Mouse (Mus musculus) frontal cortex, adult (tissue): Measurements from ENCODE around the gene Cdc25a.

Experiments
- ATAC-seq: cut with Nextera tagmentation; 2 replicates; pipeline ENCODE4 v1.9.2; 2017; ENCODE audit warnings: mild to moderate bottlenecking, moderate library complexity, mixed read lengths; ENCODE audit not compliant: low TSS enrichment

The Cdc25a gene

DNA sequence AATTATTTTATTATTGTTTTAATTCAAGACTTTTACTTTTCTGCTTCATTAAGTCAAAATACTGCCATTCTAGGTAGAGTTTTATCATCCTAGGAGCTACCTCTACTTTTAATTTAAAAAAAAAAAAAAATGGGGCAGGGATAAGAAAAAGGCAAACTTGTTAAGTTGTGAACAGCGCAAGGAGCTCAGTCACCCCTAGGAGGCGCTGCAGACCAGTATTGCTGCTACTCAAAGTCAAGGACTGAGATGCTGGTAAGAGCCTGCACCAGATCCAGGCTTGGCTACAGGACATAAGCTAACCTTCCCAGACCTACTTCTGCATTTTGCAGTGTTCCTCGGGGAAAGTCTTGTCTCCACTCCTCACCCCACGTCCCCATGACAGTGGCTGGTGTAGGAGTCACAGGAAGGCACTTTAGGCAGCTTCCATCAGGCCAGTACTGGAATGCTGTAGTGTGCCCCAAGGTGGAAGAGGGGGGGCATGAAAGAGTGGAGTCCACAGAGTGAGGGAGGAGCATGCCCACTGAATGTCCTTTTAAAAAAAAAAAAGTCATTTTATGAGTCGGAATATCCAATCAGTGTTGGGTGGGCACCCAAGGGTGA, 17.4 kb downstream of the Cdc25a start:
- peak; percentile 71 for ATAC-seq

DNA sequence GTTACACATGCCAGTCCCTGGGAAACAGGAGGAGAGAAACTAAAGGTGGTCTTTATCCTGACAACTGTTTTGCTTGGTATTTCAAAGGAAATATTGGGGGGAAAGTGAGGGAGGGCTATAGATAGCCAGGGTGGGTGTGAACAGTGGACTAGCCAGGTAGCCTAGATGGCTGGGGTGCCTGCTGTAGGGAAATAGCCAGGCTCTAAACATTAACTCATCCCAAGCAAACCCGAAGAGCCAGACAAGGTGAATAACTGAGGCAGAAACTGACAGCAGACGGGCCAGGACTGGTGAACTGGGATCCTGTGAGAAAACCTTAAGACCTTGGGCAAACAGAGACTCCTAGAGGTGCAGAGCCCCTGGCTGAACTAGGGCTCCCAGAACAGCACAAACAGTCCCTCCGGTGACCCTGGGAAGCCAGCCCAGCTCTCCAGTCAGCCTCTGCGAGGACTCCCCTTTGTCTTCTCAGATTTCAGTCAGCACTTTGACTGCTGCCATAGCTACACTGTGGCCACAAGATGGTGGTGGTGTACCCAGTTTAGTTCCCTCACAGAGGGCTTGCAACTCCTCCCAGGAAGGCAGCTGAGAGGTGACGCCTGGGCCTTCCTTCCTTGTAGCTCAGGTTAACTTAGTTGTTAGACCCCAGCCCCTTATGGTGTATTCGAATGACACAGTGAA, 19.2 kb downstream of the Cdc25a start:
- ATAC-seq: peak; percentile 98

DNA sequence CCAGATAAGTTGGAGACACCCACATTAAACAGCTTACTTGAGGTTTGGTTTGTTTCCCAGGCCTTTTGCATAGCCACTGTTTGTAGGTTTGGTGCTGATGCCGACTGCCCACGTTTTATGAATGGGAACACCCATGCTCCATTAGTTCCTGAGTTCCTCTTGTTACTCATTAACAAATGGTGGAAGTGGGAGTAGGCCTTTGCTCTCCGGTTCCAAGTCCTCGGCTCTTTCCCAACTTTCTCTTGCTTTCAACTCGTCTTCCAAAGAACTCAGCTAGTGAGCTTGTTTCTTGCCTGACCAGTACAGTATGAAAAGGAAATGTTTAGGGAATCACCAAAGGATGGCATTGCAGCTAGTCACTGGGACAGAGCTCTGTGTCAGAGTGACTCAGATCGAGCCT, 20.2 kb downstream of the Cdc25a start:
- no peak for ATAC-seq

DNA sequence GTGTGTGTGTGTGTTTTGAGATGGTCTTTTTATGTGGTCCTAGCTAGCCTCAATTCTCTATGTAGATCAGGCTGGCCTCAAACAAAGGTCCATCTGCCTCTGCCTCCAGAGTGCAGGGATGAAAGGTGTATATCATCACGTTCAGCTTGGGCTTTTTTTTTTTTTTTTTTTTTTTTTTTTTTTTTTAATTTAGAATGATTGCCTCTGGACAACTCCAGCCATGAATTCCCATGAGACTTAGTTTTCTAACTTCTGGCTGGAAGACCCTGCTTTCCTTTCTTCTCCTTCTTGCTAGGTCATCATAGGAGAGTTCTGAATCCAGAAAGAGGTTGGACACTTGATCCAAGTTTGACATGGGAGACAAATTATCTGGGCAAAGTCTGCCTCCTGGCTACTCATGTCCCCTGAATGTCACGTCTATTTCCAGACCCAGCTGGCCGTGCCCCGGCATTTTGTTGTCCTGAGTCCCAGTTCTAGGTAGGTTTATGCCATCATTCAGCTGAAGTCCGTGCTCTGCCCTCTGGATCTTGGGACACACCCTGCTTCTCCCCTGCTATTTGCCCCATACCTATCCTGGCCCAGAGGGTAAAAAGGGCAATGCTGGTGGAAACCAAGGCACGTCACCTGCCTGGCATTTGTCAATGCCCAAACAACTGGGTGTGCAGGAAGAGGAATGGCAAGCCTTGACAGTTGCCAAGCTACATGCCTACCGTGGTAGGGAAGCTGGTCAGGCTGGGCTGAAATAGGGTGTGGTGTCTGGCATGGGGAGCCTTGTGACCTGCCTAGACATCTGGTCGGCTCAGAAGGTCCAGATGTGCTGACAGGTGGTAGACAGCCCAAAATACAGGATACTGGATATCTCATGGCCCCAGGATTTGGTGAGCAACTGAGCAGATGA, 21.1 kb downstream of the Cdc25a start:
- ATAC-seq: no peak

DNA sequence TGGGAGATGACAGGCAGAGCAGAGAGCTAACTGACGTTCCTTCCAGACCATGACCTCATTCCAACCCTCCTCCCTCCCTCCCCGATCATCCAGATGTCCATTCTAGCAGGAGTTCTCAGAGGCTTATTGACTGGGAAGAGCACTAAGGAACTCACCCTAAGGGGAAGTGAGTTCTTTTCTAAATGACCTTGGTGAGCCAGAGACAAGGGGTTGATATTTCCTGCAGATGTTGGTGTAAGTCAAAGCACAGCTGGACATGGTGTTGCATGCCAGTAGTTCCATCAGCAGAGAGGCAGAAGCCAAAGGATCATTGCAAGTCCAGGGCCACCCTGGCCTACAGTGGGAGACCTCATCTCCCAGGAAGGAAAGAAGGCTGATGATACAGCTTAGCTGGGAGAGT, 22.6 kb downstream of the Cdc25a start:
- ATAC-seq: no peak

DNA sequence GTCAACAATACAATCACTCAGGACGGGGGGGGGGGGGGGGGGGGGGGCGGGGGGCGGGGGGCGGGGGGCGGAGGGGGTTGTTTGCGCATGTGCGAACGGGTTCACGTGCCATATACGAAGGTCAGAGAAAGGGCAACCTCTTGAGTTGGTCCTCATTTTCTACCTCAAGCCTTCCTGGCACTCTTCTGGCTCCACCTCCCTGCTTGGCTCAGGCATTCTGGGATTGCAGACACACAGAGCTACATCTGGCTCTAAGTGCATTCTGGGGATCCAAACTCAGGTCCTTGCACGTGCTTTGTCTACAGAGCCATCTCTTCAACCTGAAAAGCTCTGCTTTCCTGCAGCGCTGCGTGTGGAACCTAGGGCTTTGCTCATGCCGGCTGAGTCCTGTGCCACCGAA, 24.0 kb downstream of the Cdc25a start:
- ATAC-seq: no peak

DNA sequence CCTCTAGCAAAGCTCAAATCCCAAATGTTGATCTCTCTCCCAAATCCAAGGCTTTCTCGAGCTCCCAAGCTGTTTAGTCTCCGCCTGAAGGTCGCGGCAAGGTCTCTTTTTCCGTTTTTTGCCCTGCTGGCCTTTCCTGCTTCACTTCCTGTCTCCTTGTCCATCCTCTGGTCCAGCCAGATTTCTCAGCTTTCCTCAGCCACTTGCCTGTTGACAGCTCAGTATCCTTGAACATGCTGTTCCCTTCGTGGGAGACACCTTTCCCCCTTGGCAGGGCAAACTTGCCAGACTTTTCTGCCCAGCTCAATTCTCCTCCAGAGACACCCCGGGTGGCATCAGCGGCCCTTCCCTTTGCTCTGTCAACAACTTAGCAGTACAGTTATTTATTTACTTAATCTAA, 24.4 kb downstream of the Cdc25a start:
- ATAC-seq: no peak

DNA sequence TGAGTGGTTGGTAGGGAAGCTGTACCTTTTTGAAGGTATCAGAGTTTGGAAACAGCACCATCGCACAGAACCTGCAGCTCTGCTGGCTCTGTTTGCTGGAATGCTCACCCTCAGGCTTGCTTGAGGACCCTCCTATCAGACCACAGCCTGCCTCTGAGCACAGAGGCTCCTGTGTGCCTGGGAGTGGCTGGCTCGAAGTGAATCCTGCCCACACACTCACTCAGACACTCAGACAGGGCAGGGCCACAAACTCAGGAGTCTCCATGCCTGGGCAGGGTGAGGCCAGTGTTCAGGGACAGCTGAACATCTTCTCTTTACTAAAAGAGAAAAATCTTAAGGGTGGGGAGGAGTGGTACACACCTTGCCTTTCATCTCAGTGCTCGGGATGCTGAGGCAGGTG, 25.2 kb downstream of the Cdc25a start:
- ATAC-seq: no peak

DNA sequence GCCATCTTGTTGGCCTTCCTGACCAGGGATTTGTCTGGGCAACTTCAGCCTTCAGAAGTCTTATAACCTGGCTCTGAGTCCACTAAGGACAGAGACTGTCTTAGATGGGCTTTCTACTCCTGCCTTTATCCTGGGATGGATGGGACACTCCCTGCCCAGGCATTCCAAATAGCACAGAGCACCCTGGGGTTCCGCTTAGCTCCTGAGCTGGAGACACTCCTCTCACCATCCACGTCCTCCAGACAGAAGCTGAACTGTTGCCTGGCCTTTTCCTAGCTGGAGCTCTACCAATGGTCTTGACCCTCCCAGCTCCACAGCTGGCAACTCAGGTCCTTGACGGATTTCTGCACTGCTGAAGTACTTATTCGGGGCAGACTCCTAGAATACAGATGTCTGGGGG, 26.9 kb downstream of the Cdc25a start:
- no peak for ATAC-seq

DNA sequence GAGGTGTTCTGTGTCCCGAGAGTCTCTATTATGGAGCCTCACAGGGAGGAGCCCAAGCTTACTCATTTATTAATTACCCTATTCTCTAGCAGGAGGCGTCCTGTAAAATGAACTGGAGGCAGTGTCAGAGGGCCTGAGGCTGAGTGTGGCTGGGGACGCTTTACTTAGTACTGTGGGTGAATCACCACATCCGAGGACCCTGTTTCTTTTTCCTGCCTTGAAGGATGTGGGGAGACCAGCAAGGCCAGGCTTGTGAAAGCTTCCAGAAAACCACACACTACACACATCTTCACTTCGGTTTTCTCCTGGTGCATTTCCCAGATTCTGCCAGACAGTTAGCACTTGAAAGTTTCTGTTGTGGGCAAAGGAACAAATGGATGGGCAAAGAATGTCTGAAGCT, 27.4 kb downstream of the Cdc25a start:
- ATAC-seq: no peak

DNA sequence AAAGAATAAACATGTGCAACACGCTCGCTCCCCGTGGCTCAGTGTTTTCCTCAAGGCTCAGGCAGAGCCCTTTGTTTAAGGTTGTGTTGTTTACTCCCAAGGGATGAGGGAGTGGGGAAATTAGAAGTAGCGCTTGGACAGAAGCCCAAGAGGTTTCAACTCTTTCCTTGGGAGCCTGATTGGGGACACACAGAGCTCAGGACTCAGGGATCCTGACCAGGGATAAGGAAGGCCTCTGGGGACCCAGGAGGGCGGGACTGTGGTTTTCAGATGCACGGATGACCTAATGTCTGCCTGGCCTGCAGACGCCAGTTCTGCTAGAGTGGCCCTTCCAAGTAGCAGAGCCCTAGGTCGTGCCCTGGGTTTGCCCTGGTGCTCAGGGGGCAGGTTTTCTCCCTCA, 31.9 kb downstream of the Cdc25a start:
- no peak for ATAC-seq

DNA sequence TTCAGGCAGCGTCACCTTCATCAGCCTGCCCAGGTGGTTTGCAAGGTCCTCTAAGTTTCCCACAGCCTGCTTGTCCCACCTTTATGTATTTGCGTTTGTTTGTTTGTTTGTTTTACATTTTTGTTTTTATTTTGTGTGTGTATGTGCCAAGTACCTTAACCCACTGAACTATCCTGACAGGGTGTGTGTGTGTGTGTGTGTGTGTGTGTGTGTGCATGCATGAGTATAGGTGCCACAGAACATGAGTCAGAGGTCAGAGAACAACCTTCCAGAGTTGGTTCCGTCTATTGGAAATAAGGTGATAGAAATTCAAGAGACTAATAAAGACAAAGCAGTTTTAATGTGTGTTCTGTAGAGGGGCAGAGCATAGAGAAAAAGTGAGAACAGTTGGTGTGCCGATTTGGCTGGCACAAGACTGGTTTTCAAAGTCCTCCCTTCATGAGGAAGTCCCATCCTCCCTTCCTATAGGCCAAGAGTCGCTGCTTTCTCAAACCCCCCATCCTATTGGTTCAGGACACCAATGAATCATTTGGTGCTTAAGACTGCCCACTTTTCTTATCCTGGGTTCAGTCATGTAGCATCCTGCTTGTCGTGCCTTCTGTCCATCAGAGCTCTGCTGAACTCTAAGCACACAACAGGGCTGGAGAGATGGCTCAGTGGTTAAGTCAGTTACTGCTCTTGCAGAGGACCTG, 32.5 kb downstream of the Cdc25a start:
- ATAC-seq: no peak

DNA sequence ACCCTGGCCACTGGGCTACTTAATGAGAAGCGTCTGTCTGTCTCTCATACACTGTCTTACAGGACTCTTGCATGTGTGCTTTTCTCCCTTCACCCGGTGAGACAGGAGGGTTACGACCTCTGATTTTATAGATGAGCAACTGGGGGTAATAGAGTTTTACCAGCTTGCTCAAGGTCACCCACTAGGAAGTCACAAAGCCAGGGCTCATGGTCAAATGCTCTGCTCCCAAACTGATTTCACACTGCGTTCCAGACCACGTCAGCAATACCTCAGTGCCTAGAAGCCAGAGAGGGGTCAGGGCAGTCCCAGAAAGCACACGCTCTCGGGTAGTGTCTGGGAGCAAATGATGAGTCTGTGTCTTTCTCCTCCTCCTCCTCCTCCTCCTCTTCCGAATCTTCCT, 33.7 kb downstream of the Cdc25a start:
- no peak for ATAC-seq

DNA sequence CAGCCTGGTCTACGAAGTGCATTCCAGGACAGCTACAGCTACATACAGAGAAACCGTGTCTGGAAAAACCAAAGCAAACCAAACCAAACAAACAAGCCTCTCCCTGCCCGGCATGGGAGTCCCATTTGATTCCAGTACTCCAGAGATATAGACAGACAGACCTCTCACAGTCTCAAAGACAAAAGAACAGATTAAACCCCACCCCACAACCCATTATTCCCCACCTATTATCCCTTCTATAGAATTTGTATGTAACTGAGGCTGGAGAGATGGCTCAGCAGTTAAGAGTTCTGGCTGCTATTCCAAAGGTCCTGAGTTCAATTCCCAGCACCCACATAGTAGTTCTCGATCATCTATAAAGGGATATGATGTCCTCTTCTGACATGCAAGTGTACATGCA, 34.5 kb downstream of the Cdc25a start:
- no peak for ATAC-seq

DNA sequence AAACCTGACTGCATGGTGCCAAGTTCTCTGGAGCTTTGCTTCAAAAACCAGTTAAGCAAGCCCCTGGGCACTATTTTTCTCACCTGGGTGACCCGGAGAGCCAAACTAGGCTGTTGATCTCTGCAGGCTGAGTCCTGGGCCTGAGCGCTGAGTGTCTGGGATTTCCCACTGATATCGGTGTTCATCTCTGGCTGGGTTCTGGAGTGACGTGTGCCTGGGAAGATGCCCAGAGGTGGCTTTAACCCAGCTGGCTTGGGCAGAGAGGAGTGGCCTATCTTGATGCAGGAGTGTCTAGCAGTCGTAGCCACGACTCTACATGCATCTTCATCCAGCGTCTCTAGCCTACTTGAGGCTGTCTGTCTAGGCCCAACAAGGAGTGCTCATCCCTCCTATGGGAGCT, 36.4 kb downstream of the Cdc25a start:
- ATAC-seq: no peak

DNA sequence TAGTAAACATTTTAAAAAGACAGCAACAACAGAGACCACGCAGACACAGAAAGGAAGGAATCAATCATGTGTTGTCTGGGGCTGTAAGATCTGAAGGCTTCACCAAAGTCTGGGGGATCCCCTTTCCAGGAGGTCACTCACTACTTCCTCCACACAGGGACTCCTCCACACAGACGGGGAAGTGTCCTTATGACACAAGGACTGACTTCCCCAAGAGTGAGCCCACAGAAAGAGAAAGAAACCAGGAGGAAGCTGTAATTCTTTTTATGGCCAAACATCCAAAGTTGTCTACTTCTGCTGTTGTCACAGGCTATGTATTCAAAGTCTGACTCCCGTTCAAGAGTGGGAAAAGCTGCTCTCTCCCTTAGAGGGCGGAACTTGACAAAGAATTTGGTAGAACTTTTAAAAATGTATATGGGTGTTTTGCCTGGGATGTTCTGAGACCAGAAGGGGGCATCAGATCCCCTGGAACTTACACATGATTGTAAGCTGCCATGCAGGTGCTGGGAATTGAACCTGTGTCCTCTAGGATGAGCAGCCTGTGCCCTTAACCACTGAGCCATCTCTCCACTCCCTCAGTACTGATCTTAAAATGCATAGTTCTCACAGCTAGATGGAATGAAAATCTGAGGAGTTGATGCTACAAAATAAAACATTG, 39.0 kb downstream of the Cdc25a start:
- no peak for ATAC-seq

DNA sequence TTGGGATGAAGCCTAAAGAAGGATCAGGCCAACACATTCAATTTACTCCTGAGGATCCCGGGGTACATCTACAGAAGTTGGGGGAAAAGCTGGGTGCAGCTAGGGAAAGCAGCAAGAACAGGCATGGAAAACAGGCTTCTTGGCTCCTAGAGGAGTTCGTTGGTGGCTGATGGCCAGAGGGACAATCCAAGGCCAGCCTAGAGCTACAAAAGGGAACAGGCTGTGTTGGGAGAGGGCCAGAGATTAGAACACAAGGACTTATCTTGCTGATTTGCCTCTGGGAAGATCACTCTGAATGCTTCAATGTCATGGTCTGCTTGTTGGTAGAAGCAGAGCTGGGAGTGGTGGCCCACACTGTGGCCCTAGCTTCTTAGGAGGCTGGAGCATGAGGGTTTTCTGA, 42.6 kb downstream of the Cdc25a start:
- ATAC-seq: no peak

DNA sequence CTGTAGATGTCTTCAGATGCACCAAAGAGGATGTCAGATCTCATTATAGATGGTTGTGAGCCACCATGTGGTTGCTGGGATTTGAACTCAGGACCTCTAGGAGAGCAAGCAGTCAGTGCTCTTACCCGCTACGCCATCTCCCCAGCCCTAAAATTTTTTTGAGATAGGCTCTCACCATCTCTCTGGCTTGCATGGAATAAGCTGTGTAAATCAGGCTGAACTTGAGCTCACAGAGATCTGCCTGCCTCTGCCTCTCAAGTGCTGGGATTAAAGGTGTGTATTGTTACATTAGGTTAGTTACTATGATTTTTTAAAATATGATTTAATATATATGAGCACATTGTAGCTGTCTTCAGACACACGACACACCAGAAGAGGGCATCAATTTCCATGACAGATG, 53.8 kb downstream of the Cdc25a start:
- ATAC-seq: no peak

DNA sequence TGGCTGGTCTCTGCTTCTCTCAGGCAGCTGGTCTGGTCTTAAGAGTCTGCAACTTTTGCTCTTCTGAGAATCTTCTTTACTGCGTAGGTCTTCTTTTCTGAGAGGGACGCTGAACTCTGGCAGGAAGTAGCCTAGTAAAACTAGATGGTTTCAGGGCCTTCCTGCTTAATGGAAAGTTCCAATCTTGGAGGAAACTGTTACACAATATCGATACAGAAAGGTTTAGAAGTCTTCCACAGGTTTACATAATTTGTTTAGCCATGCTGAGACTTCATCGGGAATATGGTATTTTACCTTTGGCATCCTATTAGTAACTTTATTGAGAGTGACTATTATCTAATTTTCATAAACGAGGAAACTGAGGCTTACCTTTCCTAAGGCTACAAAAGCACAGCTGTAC, 54.7 kb downstream of the Cdc25a start:
- no peak for ATAC-seq

DNA sequence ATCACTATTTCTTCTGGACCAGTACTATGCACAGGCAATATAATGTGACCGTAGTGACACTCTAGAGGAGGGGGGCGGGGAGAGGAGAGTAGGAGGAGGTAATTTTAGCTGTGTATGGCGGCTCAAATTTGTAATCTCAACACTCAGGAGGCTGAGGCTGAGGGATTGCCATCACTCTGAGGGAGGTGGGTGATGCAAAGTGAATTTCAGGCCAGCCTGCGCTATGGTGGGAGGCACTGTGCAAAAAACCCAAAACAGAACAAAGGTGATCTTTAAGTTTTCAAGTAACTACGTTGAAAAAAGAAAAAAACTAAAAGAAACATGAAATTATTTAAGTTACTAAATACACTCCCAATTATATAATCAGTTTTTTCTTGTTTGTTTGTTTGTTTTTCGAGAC, 55.4 kb downstream of the Cdc25a start:
- no peak for ATAC-seq

DNA sequence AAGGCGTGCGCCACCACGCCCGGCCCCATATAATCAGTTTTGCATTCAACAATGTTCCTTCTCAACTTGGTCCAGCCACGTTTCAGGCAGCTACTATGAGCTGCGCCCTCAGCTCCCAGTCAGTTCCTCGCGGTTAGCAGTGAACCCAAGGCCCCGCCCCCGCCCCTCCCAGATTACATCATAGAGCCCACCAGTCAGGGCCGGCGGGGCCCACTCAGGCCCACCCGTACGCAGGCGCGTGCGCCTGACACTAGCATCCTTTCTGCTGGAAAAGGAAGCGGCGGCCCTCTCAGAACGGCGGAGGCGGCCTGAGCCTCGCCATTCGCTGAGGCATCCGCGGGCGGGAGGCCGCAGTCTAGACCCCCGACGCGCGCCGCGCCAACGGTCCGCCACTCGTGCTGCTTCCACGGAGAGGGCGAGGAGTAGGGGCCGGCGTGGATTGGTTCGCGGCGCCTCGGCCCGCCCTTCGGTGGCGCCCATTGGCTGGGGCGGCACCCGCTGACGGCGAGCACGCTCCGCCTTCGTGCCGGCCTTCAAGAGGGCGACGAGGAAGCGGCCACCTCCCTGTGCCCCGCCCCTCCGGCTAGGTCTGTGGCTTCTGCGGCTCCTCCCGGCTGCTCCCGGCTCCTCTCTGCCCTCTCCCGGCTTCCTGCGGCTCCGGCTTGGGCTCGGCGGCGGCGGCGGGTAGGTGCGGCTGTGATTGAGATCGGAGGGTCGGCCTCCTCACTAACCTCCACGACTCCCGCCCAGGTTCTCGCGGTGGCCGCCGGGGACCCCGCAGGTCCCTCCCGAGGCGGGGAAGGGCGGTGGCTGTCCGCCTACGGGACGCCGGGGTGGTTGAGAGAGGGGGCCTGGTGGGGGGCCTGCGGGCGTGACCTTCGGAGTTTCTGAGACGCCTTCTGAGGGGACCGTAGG, 56.1 kb downstream of the Cdc25a start, which contains the start of gene Map4:
Gene Map4, plus strand, starts transcription at position 204 of the 915 bp plus-strand sequence.
- peak; percentile 95 for ATAC-seq
